In genomic region chr1:120032804-120033468, GRCm38 (mm10) we compare ENCODE assay signal across 8 mouse cellular contexts. TPM values are rescaled to one million over a fixed set of nuclear protein-coding genes. Genes with fewer than 3 reads are reported as not detected.
DNase-seq lines count a peak whose midpoint lies in the region; ATAC-seq and TF ChIP-seq lines count a peak whose summit lies in the region.

No protein-coding gene starts in this region.

- no peak for TF ChIP-seq POLR2A in lung, adult 2 months (IDR thresholded peaks at IDR 0.05; ENCODE audit: borderline replicate concordance, extremely low read depth, low read depth, low read length)
- TF ChIP-seq POLR2A in olfactory bulb, adult 2 months (IDR thresholded peaks at IDR 0.05; ENCODE audit: insufficient read depth, low read depth, low read length), result no peak

- peak; percentile 35 for DNase-seq in G1E (ENCODE audit: low spot score)
- peak; percentile 51 to 68 for DNase-seq in cerebellum, adult 18-20 months
- peak; percentile 81 for DNase-seq in forebrain, postnatal 0 days
- peak; percentile 89 for DNase-seq in heart, postnatal 4 days
- DNase-seq in layer of hippocampus, adult 18-20 months (ENCODE audit: low spot score in 2 of 2), result peak; percentile 40 to 75
- peak; percentile 79 for DNase-seq in lung, adult 2 months
- DNase-seq in testis, postnatal 14 days (ENCODE audit: low spot score), result peak; percentile 75

- no peaks in the 10 kb centered on the region for H3K4me1 ChIP-seq in G1E (ENCODE audit: insufficient read depth, low read depth, low read length)
- no peaks in the 10 kb centered on the region for H3K4me1 ChIP-seq in forebrain, postnatal 0 days (ENCODE audit: insufficient read depth)
- no peaks in the 10 kb centered on the region for H3K4me1 ChIP-seq in lung, adult 2 months (ENCODE audit: control insufficient read depth, insufficient read depth, low read length)
- H3K4me1 ChIP-seq in olfactory bulb, adult 2 months (ENCODE audit: control insufficient read depth, insufficient read depth, low read length), result 0 out of 2 replicates have a peak, but pooled peaks cover 2% of the 10 kb centered on the region

- H3K27ac ChIP-seq in forebrain, postnatal 0 days (ENCODE audit: low read depth, low read length), result no peak overlapping the region
- H3K27ac ChIP-seq in olfactory bulb, adult 2 months (ENCODE audit: insufficient read depth, low read depth, low read length), result no peak overlapping the region

- no peak overlapping the region for H3K4me2 ChIP-seq in forebrain, postnatal 0 days (ENCODE audit: low read depth)

- H3K4me3 ChIP-seq in G1E (ENCODE audit: low read depth, low read length), result no peak overlapping the region
- H3K4me3 ChIP-seq in forebrain, postnatal 0 days (ENCODE audit: low read depth, low read length), result no peak overlapping the region
- no peak overlapping the region for H3K4me3 ChIP-seq in lung, adult 2 months (replicated peaks; ENCODE audit: extremely low read depth, low read depth, low read length)
- H3K4me3 ChIP-seq in olfactory bulb, adult 2 months (ENCODE audit: insufficient read depth, low read depth, low read length), result no peak overlapping the region

- no peak overlapping the region for H3K9ac ChIP-seq in forebrain, postnatal 0 days

- peak; percentile 70; the same call in 1 of the 2 replicates for ATAC-seq in G1E (ENCODE audit: extremely low read depth, insufficient number of reproducible peaks, low FRiP score, poor library complexity, severe bottlenecking)
- peak; percentile 71 for ATAC-seq in forebrain, postnatal 0 days

- TF ChIP-seq CTCF in G1E (IDR thresholded peaks at IDR 0.05; ENCODE audit: low read depth, low read length), result peak; percentile 85
- peak; percentile 92 for TF ChIP-seq CTCF in forebrain, postnatal 0 days (IDR thresholded peaks at IDR 0.05; ENCODE audit: low read depth)
- peak; percentile 90 for TF ChIP-seq CTCF in lung, adult 2 months (IDR thresholded peaks at IDR 0.05; ENCODE audit: insufficient read depth, low read length)
- peak; percentile 84; the same call in 1 of the 2 replicates for TF ChIP-seq CTCF in olfactory bulb, adult 2 months (IDR thresholded peaks at IDR 0.05; ENCODE audit: insufficient read depth, low read depth, low read length)

- H3K36me3 ChIP-seq in G1E (replicated peaks), result no peaks in the 10 kb centered on the region
- H3K36me3 ChIP-seq in forebrain, postnatal 0 days (ENCODE audit: insufficient read depth), result no peaks in the 10 kb centered on the region

- no peaks in the 10 kb centered on the region for H3K9me3 ChIP-seq in G1E (replicated peaks)
- H3K9me3 ChIP-seq in forebrain, postnatal 0 days (ENCODE audit: low read length), result no peaks in the 10 kb centered on the region

- 45% methylated on average over 10 of the region's 10 CpGs for WGBS in forebrain, postnatal 0 days
- 35% methylated on average over 10 of the region's 10 CpGs for WGBS in lung, adult 2 months
- 44% methylated on average over 10 of the region's 10 CpGs for WGBS in olfactory bulb, adult 2 months

- H3K27me3 ChIP-seq in G1E (ENCODE audit: insufficient read depth, low read length), result peaks cover 4% of the 10 kb centered on the region; the same call in 1 of the 2 replicates
- H3K27me3 ChIP-seq in forebrain, postnatal 0 days (ENCODE audit: insufficient read depth, low read length), result no peaks in the 10 kb centered on the region

RNA-seq across cellular contexts. Expression of gene Sctr, which starts 26.2 kb away (rescaled TPM):
- total RNA-seq in G1E (2014; fragmentation: Nextera tagmentation) (not detected in 2 replicates), G1E (2017) (not detected in 2 replicates)
- polyA plus RNA-seq in G1E (2012), result not detected in 2 replicates
- total RNA-seq in forebrain, postnatal 0 days (2014; rRNA removed), result 0.92 and 1.1 TPM in 2 replicates
- polyA plus RNA-seq in forebrain, postnatal 0 days (2015; fragmentation: Nextera tagmentation; extraction: Ambion mirVana), result 0.31 and 1.1 TPM in 2 replicates
- under 1 TPM in 1 of 2 experiments, not detected in 1; 0.14 TPM for total RNA-seq in heart, postnatal 4 days (2021)
- total RNA-seq in layer of hippocampus, adult 18-20 months (2021), result 1 to 10 TPM in 1 of 2 experiments, under 1 TPM in 1; 0.81 to 1.0 TPM
- 0.33 and 0.63 TPM in 2 replicates for polyA plus RNA-seq in lung, adult 2 months (2012; rRNA removed)
- not detected in 2 replicates for polyA plus RNA-seq in olfactory bulb, adult 2 months (2012; ENCODE audit: insufficient read depth, insufficient read length, low replicate concordance, missing spikeins)

RNA-seq across cellular contexts. Expression of gene Cfap221, which starts 35.9 kb away (rescaled TPM):
- total RNA-seq in G1E (2014; fragmentation: Nextera tagmentation), result not detected in 2 replicates
- not detected in 2 replicates for total RNA-seq in G1E (2017)
- polyA plus RNA-seq in G1E (2012), result not detected in 2 replicates
- 0.24 and 0.92 TPM in 2 replicates for total RNA-seq in forebrain, postnatal 0 days (2014; rRNA removed)
- 0.28 and 1.1 TPM in 2 replicates for polyA plus RNA-seq in forebrain, postnatal 0 days (2015; fragmentation: Nextera tagmentation; extraction: Ambion mirVana)
- total RNA-seq in heart, postnatal 4 days (2021), result not detected
- under 1 TPM; 0.38 to 0.94 TPM for total RNA-seq in layer of hippocampus, adult 18-20 months (2021)
- polyA plus RNA-seq in lung, adult 2 months (2012; rRNA removed), result 0.66 and 0.69 TPM in 2 replicates
- not detected in 2 replicates for polyA plus RNA-seq in olfactory bulb, adult 2 months (2012; ENCODE audit: insufficient read depth, insufficient read length, low replicate concordance, missing spikeins)

RNA-seq across cellular contexts. Expression of gene Tmem37, which starts 40.9 kb away (rescaled TPM):
- total RNA-seq in G1E (2014; fragmentation: Nextera tagmentation), result not detected in 2 replicates
- 0.22 and 0.23 TPM in 2 replicates for total RNA-seq in G1E (2017)
- polyA plus RNA-seq in G1E (2012), result not detected in 2 replicates
- total RNA-seq in forebrain, postnatal 0 days (2014; rRNA removed), result 3.3 and 6.0 TPM in 2 replicates
- polyA plus RNA-seq in forebrain, postnatal 0 days (2015; fragmentation: Nextera tagmentation; extraction: Ambion mirVana), result 6.8 and 9.7 TPM in 2 replicates
- total RNA-seq in heart, postnatal 4 days (2021), result 1 to 10 TPM; 3.6 to 5.5 TPM
- 1 to 10 TPM; 1.2 to 1.5 TPM for total RNA-seq in layer of hippocampus, adult 18-20 months (2021)
- 78.9 and 80.0 TPM in 2 replicates for polyA plus RNA-seq in lung, adult 2 months (2012; rRNA removed)
- not detected in 2 replicates for polyA plus RNA-seq in olfactory bulb, adult 2 months (2012; ENCODE audit: insufficient read depth, insufficient read length, low replicate concordance, missing spikeins)

Comparison
In these comparisons a context has a peak if more than half of its experiments do, and no peak if none do; other contexts are left out.
1. DNase-seq: peak in every context shown above with its lines; median percentile 89 in heart, postnatal 4 days; 81 in forebrain, postnatal 0 days; 79 in lung, adult 2 months; 75 in testis, postnatal 14 days; 60 in cerebellum, adult 18-20 months; 58 in layer of hippocampus, adult 18-20 months; 35 in G1E.